Mouse (Mus musculus) forebrain, embryonic 14.5 days (tissue): ENCODE results near the gene Fzd9. TPM values are rescaled to one million over a fixed set of nuclear protein-coding genes. Genes with fewer than 3 reads are reported as not detected.

Source experiments
- ATAC-seq: fragments of 200-750 bp; cut with Nextera tagmentation; 2 replicates; pipeline ENCODE4 v1.8.0; 2017; ENCODE audit warnings: mild to moderate bottlenecking, moderate library complexity
- DNase-seq: peaks from one replicate; pipeline ENCODE4 v3.0.0-alpha.2; 2015; ENCODE audit warnings: low spot score
- H3K27ac ChIP-seq: fragments of 300-500 bp; sonication (generic); 2 replicates; pipeline ENCODE4 v1.5.1; 2014; ENCODE audit warnings: low read depth, mild to moderate bottlenecking, control low read depth, low read length, moderate library complexity
- H3K27me3 ChIP-seq: fragments of 300-500 bp; sonication (generic); replicated peaks from 2 replicates; pipeline ENCODE4 v1.6.1; 2014; ENCODE audit warnings: low read length, control low read depth, mixed read lengths; ENCODE audit not compliant: control insufficient read depth, insufficient read depth
- H3K36me3 ChIP-seq: fragments of 300-500 bp; sonication (generic); 2 replicates; pipeline ENCODE4 v1.6.1; 2014; ENCODE audit warnings: low read length, control low read depth; ENCODE audit not compliant: control insufficient read depth, insufficient read depth
- H3K4me1 ChIP-seq: fragments of 300-500 bp; sonication (generic); 2 replicates; pipeline ENCODE4 v1.6.1; 2014; ENCODE audit warnings: antibody characterized with exemption, low read length, control low read depth; ENCODE audit not compliant: control insufficient read depth, insufficient read depth
- H3K4me2 ChIP-seq: fragments of 300-500 bp; sonication (generic); 2 replicates; pipeline ENCODE4 v1.6.1; 2014; ENCODE audit warnings: mild to moderate bottlenecking, control low read depth, low read length
- H3K4me3 ChIP-seq: fragments of 300-500 bp; sonication (generic); 2 replicates; pipeline ENCODE4 v1.5.1; 2014; ENCODE audit warnings: low read depth, low read length, control low read depth
- H3K9ac ChIP-seq: fragments of 300-500 bp; sonication (generic); 2 replicates; pipeline ENCODE4 v1.6.1; 2014; ENCODE audit warnings: mild to moderate bottlenecking, low read length, control low read depth, moderate library complexity
- H3K9me3 ChIP-seq: fragments of 300-500 bp; sonication (generic); replicated peaks from 2 replicates; pipeline ENCODE4 v1.6.1; 2016; ENCODE audit warnings: low read length, control low read depth, mixed read lengths; ENCODE audit not compliant: control insufficient read depth
- WGBS: fragments of 180-500 bp; shearing (Covaris S2); extraction: QIAGEN DNeasy Blood & Tissue Kit; methylation state at CpG from one replicate; pipeline ENCODE4 v1.1.7; 2014; 5-methylcytosine and 5-hydroxymethylcytosine counted together
- polyA plus RNA-seq: library from polyadenylated mRNA; unstranded; fragments of >200 nt; fragmentation: Nextera tagmentation; extraction: Ambion mirVana; gene quantifications from 2 replicates; pipeline ENCODE4 v1.2.1, GENCODE M21; 2014

The Fzd9 gene
- polyA plus RNA-seq, 1 experiment from 2014 or later = 12.4 TPM

DNA sequence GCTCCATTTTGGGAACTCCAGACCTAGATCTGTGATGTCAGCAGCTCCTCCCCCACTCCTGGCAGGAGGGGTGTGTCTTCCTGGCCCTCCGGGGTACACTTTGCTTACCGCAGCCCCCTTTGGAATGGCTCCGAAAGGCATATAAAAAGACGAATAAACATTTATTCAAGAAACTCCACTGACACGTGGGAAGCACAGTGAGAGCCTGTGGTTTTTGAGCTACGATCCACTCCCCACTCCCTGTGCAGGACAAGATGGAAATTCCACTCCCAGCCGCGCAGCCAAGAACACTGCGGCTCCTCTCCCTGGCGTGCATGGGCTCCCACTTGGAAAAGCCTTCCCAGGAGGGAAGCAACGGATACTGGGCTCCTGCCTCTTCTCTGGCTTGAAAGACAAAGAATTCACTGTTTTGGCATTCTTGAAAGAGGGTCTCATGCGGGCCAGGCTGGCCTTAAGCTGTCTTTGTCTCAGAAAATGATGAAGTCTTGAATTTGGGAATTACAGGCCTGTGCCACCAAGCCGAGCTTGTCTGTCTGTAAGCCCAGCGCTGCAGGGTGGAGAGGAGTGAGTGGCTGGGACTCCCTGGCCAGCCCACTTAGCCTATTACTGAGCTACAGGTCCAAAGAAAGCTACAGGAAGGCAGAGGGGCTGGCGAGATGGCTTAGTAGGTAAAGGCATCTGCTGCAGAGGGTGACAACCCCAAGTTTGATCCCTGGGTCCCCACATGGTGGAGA lies 23.8 kb upstream of the Fzd9 start:
- ATAC-seq = peak; percentile 33; the same call in 1 of the 2 replicates
- 6% methylated on average over 15 of the region's 15 CpGs for WGBS
- Histone ChIP-seq H3K4me3 (no peak overlapping the region), H3K4me2 (peak overlapping the region; percentile 40), H3K9me3 (no peaks in the 10 kb centered on the region), H3K9ac (peak overlapping the region; percentile 45; the same call in 1 of the 2 replicates), H3K27me3 (no peaks in the 10 kb centered on the region), H3K27ac (peak overlapping the region; percentile 79), H3K36me3 (no peaks in the 10 kb centered on the region), H3K4me1 (peaks cover 17% of the 10 kb centered on the region)
- DNase-seq = peak; percentile 67

- Histone ChIP-seq H3K4me3 (no peak overlapping the region), H3K4me2 (no peak overlapping the region)
Measured at GRCm38 (mm10) chr5:135271563-135272165, 20.6 kb upstream of the Fzd9 start.

GRCm38 (mm10) chr5:135270361-135270760 lies 19.3 kb upstream of the Fzd9 start:
- Histone ChIP-seq H3K4me1 (peaks cover 10% of the 10 kb centered on the region), H3K27ac (no peak overlapping the region), H3K9me3 (no peaks in the 10 kb centered on the region), H3K36me3 (no peaks in the 10 kb centered on the region), H3K4me2 (no peak overlapping the region), H3K4me3 (no peak overlapping the region), H3K9ac (no peak overlapping the region), H3K27me3 (no peaks in the 10 kb centered on the region)
- WGBS = 88% methylated on average over 4 of the region's 4 CpGs
- DNase-seq (no peak), ATAC-seq (no peak)

More at GRCm38 (mm10) chr5:135271563-135272165, 20.6 kb upstream of the Fzd9 start:
- Histone ChIP-seq H3K9ac (0 out of 2 replicates have a peak overlapping the region, but pooled peaks have one; percentile 32), H3K36me3 (no peaks in the 10 kb centered on the region), H3K9me3 (no peaks in the 10 kb centered on the region), H3K27ac (peak overlapping the region; percentile 61), H3K4me1 (peaks cover 17% of the 10 kb centered on the region), H3K27me3 (no peaks in the 10 kb centered on the region)
- DNase-seq (peak; percentile 91), ATAC-seq (peak; percentile 77)
- 14% methylated on average over 12 of the region's 12 CpGs for WGBS

- H3K36me3 ChIP-seq = no peaks in the 10 kb centered on the region
- no peaks in the 10 kb centered on the region for H3K9me3 ChIP-seq
- H3K4me2 ChIP-seq = no peak overlapping the region
- ATAC-seq (no peak), DNase-seq (no peak)
- H3K4me3 ChIP-seq = no peak overlapping the region
- WGBS = 86% methylated on average over 8 of the region's 8 CpGs
- peaks cover 5% of the 10 kb centered on the region for H3K4me1 ChIP-seq
- no peak overlapping the region for H3K9ac ChIP-seq
- H3K27me3 ChIP-seq = no peaks in the 10 kb centered on the region
- no peak overlapping the region for H3K27ac ChIP-seq
Measured at GRCm38 (mm10) chr5:135269451-135269850, 18.4 kb upstream of the Fzd9 start.

DNA sequence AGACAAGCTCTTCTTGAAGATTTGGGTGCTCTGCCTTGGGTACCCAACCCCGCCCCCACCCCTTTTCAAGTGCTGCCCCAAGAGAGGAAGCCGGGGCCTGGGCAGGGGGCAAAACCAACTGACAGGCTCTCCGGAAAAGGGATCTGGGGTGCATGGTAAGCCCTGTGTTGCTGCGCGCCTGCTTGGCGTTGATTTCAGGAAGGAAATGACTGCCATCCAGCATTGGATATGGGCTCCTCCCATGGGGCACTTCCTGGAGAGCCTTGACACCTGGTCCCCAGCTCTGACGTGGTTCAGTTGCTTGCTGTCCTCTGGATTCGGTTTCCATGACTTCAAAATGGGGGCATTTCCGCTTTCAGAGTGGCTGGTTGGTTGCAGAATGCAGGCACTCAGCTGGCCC lies 13.5 kb upstream of the Fzd9 start:
- 50% methylated on average over 9 of the region's 9 CpGs for WGBS
- Histone ChIP-seq H3K9ac (no peak overlapping the region), H3K36me3 (no peaks in the 10 kb centered on the region), H3K4me2 (no peak overlapping the region), H3K4me1 (no peaks in the 10 kb centered on the region; the same call in 1 of the 2 replicates), H3K4me3 (no peak overlapping the region), H3K27me3 (no peaks in the 10 kb centered on the region), H3K9me3 (no peaks in the 10 kb centered on the region), H3K27ac (peak overlapping the region; percentile 65)
- 0 out of 2 replicates have a peak, but pooled peaks have one; percentile 12 for ATAC-seq
- no peak for DNase-seq

GRCm38 (mm10) chr5:135263866-135264503 lies 13.0 kb upstream of the Fzd9 start:
- no peaks in the 10 kb centered on the region for H3K36me3 ChIP-seq
- H3K27me3 ChIP-seq = no peaks in the 10 kb centered on the region
- no peak overlapping the region for H3K4me2 ChIP-seq
- H3K9ac ChIP-seq = no peak overlapping the region
- H3K27ac ChIP-seq = peak overlapping the region; percentile 65
- no peaks in the 10 kb centered on the region; the same call in 1 of the 2 replicates for H3K4me1 ChIP-seq
- no peaks in the 10 kb centered on the region for H3K9me3 ChIP-seq
- 14% methylated on average over 17 of the region's 17 CpGs for WGBS
- DNase-seq (peak; percentile 70), ATAC-seq (peak; percentile 90)
- no peak overlapping the region for H3K4me3 ChIP-seq

DNA sequence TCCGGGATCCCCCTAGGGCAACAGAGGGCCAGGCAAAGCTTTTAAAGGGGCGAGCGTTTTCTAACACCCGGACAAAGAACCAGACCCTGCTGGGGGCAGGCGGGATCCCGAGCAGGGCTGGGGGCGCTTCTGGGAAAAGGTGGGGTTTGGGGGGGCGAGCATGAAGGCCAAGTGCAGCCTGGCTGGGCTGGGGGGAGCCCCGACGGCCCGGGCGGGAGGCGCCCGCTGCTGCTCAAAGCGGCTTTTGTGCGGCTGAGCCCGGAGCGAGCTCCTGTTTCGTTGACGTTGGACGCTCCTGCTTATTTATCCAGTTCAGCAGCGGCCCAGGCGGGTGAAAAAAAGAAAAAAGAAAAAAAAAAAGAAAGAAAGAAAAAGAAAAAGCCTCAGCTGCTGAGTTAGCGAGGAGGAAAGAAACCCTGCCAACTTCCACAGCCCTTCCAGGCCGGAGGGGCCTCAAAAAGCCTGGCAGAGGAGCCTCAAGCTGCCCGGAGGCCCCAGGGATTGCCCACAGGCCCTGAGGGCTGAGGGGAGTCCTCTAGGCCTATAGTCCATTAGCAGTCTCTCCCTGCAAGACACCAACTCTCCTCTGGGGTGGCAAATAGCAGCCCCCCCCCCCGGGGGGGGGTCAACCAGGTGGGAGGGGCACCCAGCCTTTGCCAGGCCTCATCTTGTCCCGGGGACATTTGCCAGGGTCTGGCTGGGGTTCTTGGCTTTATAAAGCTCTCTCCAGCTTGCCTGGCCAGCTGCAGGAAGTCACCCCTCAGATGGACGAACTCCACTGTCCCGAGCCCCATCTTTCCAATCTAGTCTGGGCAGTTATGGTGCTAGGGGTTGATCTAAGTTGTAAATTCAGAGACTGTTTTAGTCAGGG lies 7.5 kb upstream of the Fzd9 start:
- WGBS = 4% methylated on average over 30 of the region's 30 CpGs
- peak; percentile 59 for ATAC-seq

DNA sequence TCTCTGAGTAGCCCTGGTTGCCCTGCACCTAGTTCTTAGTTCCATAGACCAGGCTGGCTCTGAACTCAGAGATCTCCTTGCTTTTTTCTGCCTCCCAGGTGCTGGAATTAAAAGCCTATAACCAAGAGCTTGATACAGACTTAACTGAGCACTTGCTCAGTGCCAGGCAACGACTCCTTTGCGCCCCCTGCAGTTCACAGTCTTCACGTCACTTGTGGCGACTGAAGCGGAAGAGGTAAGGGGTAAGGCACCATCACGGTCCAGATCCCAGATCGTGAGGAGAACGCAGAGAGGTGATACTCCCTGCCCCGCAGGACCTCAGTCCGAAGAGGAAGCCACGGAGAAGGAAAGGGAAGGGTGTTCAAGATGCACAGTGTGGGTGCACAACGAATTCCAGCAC lies 6.5 kb upstream of the Fzd9 start:
- Histone ChIP-seq H3K4me2 (no peak overlapping the region), H3K27ac (peak overlapping the region; percentile 96), H3K9ac (no peak overlapping the region), H3K4me3 (no peak overlapping the region), H3K36me3 (no peaks in the 10 kb centered on the region), H3K9me3 (no peaks in the 10 kb centered on the region), H3K4me1 (peaks cover 11% of the 10 kb centered on the region), H3K27me3 (no peaks in the 10 kb centered on the region)
- ATAC-seq (no peak), DNase-seq (no peak)
- WGBS = 81% methylated on average over 12 of the region's 12 CpGs

More for the DNA sequence above, 7.5 kb upstream of the Fzd9 start:
- peak overlapping the region; percentile 13 for H3K4me3 ChIP-seq
- H3K36me3 ChIP-seq = no peaks in the 10 kb centered on the region
- DNase-seq = peak; percentile 88
- H3K4me2 ChIP-seq = peak overlapping the region; percentile 45
- H3K9ac ChIP-seq = peak overlapping the region; percentile 66
- H3K27me3 ChIP-seq = no peaks in the 10 kb centered on the region
- peaks cover 8% of the 10 kb centered on the region for H3K4me1 ChIP-seq
- no peaks in the 10 kb centered on the region for H3K9me3 ChIP-seq
- peak overlapping the region; percentile 96 for H3K27ac ChIP-seq
